Mouse (Mus musculus) lung, adult 2 months (tissue): ENCODE measurements around the gene Pde4d. TPM values are rescaled to one million over a fixed set of nuclear protein-coding genes. Genes with fewer than 3 reads are reported as not detected.

Source experiments
- DNase-seq: peaks from one replicate; pipeline ENCODE4 v3.0.0; 2022
- H3K4me1 ChIP-seq: fragments of 200-500 bp; 2 replicates; pipeline ENCODE4 v1.6.1; 2011; ENCODE audit warnings: low read length; ENCODE audit not compliant: control insufficient read depth, insufficient read depth
- H3K4me3 ChIP-seq: fragments of 200-500 bp; replicated peaks from 2 replicates; pipeline ENCODE3; 2011; ENCODE audit warnings: low read depth, mild to moderate bottlenecking, control low read depth, low read length; ENCODE audit errors: extremely low read depth
- CTCF ChIP-seq: fragments of 200-500 bp; IDR thresholded peaks from 2 replicates; pipeline ENCODE4 v1.5.1; 2011; ENCODE audit warnings: mild to moderate bottlenecking, low read length, control low read depth; ENCODE audit not compliant: insufficient read depth
- POLR2A ChIP-seq: fragments of 200-500 bp; IDR thresholded peaks from 2 replicates; pipeline ENCODE4 v1.6.1; 2011; ENCODE audit warnings: low read depth, mild to moderate bottlenecking, control low read depth, low read length, borderline replicate concordance; ENCODE audit errors: extremely low read depth
- WGBS: fragments of 180-500 bp; shearing (Covaris S2); methylation state at CpG from one replicate; pipeline ENCODE4 v1.1.7; 2018; 5-methylcytosine and 5-hydroxymethylcytosine counted together
- polyA plus RNA-seq: library from polyadenylated mRNA; depleted of rRNA; stranded (reverse); fragments of >200 nt; gene quantifications from 2 replicates; pipeline ENCODE4 v1.2.3, GENCODE M21; 2012

The Pde4d gene
- polyA plus RNA-seq, 1 experiment: 20.0 TPM

DNA sequence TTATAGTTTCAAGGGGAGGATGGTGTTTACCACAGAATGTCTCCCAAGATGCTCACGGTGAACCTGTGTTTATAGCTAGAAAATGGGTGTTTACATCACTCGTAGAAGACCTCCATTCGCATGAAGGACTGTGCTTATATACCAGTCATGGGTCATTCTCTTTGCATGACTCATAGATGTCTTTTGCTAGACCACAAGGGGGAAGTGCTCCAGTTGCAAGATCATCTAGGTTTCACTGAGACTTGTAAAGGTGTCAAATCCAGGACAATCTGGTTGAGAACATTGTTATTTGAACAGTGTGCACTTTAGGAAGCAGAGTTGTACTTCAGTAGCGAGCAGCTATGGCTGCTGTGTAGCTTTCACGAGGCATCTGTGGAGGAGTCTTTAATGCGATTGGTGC lies 35.3 kb downstream of the Pde4d start:
- Histone ChIP-seq H3K4me1 (no peaks in the 10 kb centered on the region), H3K4me3 (no peak overlapping the region)
- TF ChIP-seq CTCF (no peak), POLR2A (no peak)
- 57% methylated on average over 6 of the region's 6 CpGs for WGBS
- no peak for DNase-seq

DNA sequence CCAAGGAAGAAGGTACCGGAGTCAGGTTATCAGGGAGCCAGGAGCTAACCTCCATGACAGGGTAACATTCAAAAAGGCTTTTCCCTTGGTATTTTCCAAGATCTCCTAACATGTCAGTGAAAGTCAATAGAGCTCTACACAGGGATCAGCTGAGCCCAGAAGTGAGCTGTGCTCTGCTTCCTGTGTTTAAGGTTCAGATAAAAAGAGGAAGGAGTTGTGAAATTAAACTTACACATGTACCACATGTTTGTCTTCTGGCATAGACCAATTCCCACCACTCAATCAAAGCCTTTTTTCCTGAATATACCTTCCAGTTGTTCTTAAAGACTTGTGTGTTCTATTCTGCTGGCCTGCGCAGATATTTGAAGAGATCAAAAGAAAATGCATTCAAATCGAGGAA lies 37.3 kb downstream of the Pde4d start:
- DNase-seq: no peak
- WGBS: 71% methylated on average over 3 of the region's 3 CpGs
- Histone ChIP-seq H3K4me1 (no peaks in the 10 kb centered on the region), H3K4me3 (no peak overlapping the region)
- TF ChIP-seq POLR2A (no peak), CTCF (no peak)

DNA sequence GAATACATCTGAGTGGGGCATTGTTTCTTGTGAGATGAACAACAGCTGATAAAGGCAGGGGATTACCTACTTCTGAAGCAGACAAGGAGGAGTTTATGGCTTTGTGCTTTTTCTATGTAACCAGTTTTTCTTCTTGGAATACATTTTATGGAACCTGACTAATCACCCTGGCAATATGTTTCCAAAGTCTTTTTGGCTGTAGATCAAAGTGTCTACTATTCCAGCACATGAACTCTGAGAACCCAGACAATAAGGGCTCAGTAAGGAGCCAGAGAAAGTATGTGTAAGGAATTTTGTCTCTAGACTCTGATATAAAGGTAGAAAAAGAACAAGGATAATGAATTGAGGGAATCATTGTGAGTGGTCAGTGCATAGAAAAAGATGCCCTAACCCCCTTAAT lies 40.1 kb downstream of the Pde4d start:
- TF ChIP-seq POLR2A (no peak), CTCF (no peak)
- Histone ChIP-seq H3K4me1 (no peaks in the 10 kb centered on the region), H3K4me3 (no peak overlapping the region)
- DNase-seq: no peak

DNA sequence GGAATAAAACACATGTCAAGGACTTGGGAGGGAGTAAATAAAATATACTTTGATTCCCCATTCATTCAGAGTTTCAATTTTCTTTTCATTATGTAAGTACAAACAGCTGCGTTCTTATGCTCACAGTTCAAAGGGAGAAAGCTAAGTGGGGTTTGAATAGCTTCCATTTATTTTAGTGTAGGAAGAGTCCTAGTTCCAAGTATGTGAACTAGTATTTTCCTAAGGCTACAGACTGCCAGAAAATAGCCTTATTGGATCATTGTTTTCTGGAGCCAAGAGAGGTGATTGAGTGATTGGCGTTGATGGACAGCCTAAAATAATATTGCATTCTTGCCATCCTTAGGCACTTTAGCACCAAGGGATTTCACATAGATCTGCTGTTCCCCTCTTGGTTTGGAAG lies 41.1 kb downstream of the Pde4d start:
- DNase-seq: no peak
- Histone ChIP-seq H3K4me1 (no peaks in the 10 kb centered on the region), H3K4me3 (no peak overlapping the region)
- 71% methylated on average over 2 of the region's 2 CpGs for WGBS
- TF ChIP-seq CTCF (no peak), POLR2A (no peak)

DNA sequence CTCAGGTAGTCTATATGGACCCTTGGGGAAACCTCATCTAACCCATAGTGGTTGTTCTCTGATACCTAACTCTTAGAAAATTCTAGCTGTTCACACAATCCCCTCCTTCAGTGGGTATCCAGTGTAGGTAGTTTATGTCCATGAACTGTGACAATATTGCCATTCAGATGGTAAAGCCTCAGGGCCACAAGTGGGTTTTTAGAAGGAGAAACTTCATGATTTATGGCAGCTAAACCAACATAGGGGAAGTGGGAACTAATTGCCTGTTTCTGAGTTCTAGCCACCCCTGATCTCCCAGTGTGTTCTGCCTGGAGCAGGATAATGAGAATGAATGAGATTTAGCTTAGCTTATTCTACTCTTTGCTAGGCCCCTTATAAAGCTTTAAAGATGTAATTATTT lies 43.1 kb downstream of the Pde4d start:
- no peak for DNase-seq
- Histone ChIP-seq H3K4me1 (no peaks in the 10 kb centered on the region), H3K4me3 (no peak overlapping the region)
- no peak for TF ChIP-seq POLR2A
- TF ChIP-seq CTCF: no peak

DNA sequence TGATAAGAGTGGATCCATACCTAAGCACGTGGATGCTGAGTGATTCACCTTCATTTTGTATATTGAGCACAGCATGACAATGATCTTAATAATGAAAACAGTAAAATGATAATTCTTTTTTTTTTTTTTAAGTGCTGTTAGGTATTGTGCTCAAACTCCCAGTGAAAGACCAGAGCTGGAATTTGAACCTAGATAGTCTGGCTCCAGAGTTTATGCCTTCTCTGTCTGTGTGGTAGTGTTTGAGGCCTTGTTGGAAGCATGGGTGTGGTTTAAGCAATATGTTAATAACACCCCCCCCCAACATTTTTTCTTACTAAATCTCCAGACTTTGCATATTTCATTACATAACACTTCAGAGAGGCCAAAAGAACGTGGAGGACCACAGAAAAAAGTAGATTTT lies 44.6 kb downstream of the Pde4d start:
- no peak for TF ChIP-seq POLR2A
- no peak for TF ChIP-seq CTCF
- no peaks in the 10 kb centered on the region for H3K4me1 ChIP-seq

DNA sequence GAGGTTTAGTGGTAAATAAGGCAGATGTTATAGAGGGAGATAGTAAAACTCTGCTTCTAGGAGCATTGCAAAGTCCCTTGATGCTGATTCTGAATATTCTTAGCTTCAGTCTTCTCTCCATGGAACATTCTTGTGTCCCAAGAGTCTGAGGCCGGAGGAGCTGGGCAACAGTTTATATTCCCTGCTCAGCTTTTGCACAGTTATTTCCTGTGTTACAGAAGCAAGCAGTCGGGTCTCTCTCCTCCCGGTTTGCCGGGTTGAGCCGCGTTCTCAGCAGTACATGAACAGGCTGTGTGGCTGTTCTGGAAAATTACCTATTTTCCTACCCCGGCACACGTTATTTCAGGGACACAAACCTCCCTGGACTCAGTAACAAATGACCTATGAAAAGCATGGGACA lies 48.0 kb downstream of the Pde4d start:
- 35% methylated on average over 8 of the region's 8 CpGs for WGBS
- Histone ChIP-seq H3K4me1 (no peaks in the 10 kb centered on the region), H3K4me3 (no peak overlapping the region)
- no peak for TF ChIP-seq CTCF
- TF ChIP-seq POLR2A: no peak
- DNase-seq: no peak

More for the DNA sequence above, 44.6 kb downstream of the Pde4d start:
- 70% methylated on average over 2 of the region's 2 CpGs for WGBS
- no peak for DNase-seq
- H3K4me3 ChIP-seq: no peak overlapping the region

DNA sequence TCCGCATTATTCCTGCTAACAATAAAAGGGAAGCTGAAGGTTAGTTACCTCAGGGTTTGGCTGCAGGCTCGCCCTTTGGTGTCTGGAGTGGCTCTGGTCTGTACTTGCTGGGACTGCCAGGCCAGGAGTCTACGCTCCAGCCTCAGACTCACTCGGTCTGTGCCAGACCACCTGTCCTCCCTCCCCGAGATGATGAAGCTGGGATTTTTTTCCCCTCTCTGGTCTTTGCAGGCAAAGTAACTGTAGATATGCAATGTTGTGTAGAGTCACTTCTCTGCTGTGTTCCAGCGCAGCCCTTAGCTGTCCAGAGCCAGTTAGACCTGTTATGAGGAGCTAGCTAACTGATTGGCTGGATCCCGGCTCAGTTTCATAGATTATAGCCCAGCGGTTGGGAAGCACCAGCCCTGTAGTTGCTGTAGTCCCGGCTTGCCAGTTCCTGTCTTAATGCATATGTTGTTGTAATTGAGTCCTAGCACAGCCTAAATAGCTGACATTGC lies 48.5 kb downstream of the Pde4d start:
- no peak for TF ChIP-seq POLR2A
- no peak for TF ChIP-seq CTCF
- 26% methylated on average over 9 of the region's 9 CpGs for WGBS
- Histone ChIP-seq H3K4me1 (no peaks in the 10 kb centered on the region), H3K4me3 (no peak overlapping the region)
- no peak for DNase-seq

DNA sequence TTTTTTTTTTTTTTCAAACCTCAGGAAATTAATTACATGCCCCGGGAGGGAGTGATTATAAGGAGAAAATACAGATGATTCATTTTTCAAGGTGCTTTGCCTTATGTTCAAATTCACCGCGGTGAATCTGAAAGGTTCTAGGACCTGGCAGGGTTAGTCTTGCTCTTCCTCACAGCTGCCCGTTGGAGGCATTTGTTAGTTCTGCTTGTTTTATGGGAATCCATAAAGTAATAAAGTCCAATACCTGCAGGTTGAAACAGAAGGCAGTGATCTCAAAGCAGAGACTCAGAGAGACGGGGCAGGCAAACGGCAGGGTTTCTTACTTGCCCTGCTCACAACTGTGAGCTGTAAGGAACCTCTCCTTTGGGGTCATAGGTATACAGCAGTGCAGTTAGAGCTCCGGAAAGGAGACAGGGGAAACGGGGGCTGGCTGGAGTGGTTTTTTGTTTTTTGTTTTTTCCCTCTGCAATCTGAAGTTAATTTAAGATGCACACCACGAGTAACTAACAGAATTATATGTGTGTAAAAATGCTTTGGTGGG lies 49.1 kb downstream of the Pde4d start:
- no peak for DNase-seq
- no peaks in the 10 kb centered on the region for H3K4me1 ChIP-seq
- no peak overlapping the region for H3K4me3 ChIP-seq
- WGBS: 33% methylated on average over 9 of the region's 9 CpGs
- no peak for TF ChIP-seq POLR2A
- TF ChIP-seq CTCF: no peak

DNA sequence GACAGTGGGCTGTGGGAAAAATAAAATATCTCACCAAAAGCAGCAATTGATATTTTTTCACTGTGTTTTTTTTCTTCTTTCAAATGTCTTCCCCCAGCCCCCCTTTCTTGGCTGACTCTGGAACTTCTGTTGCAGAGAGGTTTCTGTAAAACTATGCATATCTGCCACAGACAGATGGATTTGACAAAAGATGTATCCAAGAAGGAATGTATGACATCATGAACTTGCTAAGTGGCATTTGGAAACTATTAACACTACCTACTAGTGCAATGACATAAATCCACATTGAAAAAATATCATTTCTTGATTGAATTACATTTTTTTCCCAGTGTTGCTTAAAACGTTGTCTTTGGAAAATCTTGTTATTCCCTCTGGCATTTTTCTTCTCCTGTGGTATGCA lies 51.6 kb downstream of the Pde4d start:
- Histone ChIP-seq H3K4me1 (no peaks in the 10 kb centered on the region), H3K4me3 (no peak overlapping the region)
- no peak for TF ChIP-seq POLR2A
- no peak for DNase-seq
- WGBS: 39% methylated on average over 1 of the region's 1 CpGs

DNA sequence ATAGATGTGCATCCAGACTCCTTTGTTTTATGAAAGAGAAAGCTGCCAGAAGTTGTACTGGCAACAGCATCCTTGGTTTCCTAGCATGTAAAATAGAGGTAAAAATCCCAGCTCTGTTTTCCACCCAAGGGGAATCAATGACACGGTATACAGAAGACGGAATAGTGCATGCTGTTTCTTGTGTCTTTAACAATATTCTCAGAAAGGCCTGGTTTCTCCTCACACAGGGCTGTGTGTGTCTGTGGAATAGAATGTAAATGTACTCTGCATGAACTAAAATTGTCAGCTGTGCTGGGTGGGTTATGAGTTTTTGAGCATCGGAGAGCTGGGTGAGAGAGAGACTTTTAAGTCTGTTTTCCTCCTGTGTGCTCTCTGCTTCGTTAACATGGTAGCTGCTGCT lies 74.8 kb downstream of the Pde4d start:
- TF ChIP-seq POLR2A: no peak
- TF ChIP-seq CTCF: no peak
- H3K4me1 ChIP-seq: no peaks in the 10 kb centered on the region
- DNase-seq: no peak
- H3K4me3 ChIP-seq: no peak overlapping the region
- WGBS: 77% methylated on average over 4 of the region's 4 CpGs
